Mouse (Mus musculus): ENCODE measurements around the gene Npas4. TPM values are rescaled to one million over a fixed set of nuclear protein-coding genes. Genes with fewer than 3 reads are reported as not detected.
"Not testable (repeated sequence)": the region's sequence is repeated elsewhere in the genome, so short reads cannot be mapped to it uniquely, and the experiment has no call there.

The Npas4 gene
- polyA plus RNA-seq, 1 experiment from 2014 or later, result not detected

- Histone ChIP-seq H3K9me3 (replicated peaks) (no peaks in the 10 kb centered on the region), H3K27me3 (ENCODE audit: low read depth, poor library complexity, severe bottlenecking) (no peaks in the 10 kb centered on the region), H3K4me3 (peak overlapping the region; percentile 21; the same call in 1 of the 2 replicates), H3K27ac (peak overlapping the region; percentile 50), H3K4me1 (peaks cover 10% of the 10 kb centered on the region), H3K36me3 (no peaks in the 10 kb centered on the region)
- WGBS, result 42% methylated on average over 10 of the region's 10 CpGs
- peak; percentile 48 for DNase-seq (ENCODE audit: low spot score)
These were observed 26.2 kb upstream of the Npas4 start for GRCm38 (mm10) chr19:5016221-5016742.

DNA sequence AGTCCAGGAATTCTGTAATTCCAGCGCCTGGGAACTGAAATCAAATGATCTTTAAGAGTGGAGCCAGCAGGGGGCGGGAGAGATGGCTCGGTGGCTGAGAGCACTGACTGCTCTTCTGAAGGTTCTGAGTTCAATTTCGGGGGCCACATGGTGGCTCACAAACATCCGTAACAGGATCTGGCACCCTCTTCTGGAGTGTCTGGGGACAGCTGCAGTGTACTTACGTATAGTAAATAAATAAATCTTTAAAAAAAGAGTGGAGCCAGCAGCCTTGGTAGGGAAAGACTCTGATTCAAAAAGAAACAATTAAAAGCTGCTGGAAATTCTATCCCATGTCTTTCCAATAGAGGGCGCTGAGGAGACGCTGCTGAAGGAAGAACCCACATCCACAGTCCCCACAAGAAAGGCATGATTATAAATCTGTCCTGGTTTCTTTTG is 24.9 kb upstream of the Npas4 start:
- no peaks in the 10 kb centered on the region for H3K27me3 ChIP-seq (ENCODE audit: low read depth, poor library complexity, severe bottlenecking)
- H3K4me3 ChIP-seq, result no peak overlapping the region
- no peaks in the 10 kb centered on the region for H3K9me3 ChIP-seq (replicated peaks)
- 24% methylated on average over 8 of the region's 8 CpGs for WGBS
- H3K4me1 ChIP-seq, result peaks cover 10% of the 10 kb centered on the region
- DNase-seq (ENCODE audit: low spot score), result peak; percentile 50
- H3K36me3 ChIP-seq, result no peaks in the 10 kb centered on the region
- H3K27ac ChIP-seq, result no peak overlapping the region

DNA sequence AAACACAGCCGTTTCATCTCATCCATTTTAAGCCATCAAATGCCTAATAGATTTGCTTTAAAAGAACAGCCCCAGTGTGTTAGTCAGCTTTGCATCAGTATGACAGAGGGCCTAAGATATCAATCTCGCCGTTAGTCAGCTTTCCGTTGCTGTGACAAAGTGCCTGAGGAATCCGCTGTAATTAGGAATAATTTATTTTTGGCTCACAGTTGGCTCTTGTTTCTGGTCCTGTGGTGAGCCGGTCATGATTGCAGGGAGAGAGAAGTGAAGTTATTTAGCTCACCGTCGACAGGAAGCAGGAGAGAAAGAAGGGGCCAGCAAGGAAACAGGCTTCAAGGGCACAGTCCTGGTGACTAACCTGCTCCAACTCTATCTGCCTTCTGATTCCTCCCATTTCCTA is 23.0 kb upstream of the Npas4 start:
- Histone ChIP-seq H3K4me3 (no peak overlapping the region), H3K27ac (no peak overlapping the region), H3K9me3 (replicated peaks) (no peaks in the 10 kb centered on the region), H3K27me3 (ENCODE audit: low read depth, poor library complexity, severe bottlenecking) (no peaks in the 10 kb centered on the region), H3K4me1 (peaks cover 10% of the 10 kb centered on the region), H3K36me3 (no peaks in the 10 kb centered on the region)
- DNase-seq (ENCODE audit: low spot score), result no peak
- WGBS, result 73% methylated on average over 8 of the region's 8 CpGs

GRCm38 (mm10) chr19:5004925-5005324 is 14.8 kb upstream of the Npas4 start:
- no peak for DNase-seq (ENCODE audit: low spot score)
- Histone ChIP-seq H3K4me1 (peaks cover 11% of the 10 kb centered on the region), H3K36me3 (no peaks in the 10 kb centered on the region), H3K4me3 (no peak overlapping the region), H3K27ac (no peak overlapping the region), H3K27me3 (ENCODE audit: low read depth, poor library complexity, severe bottlenecking) (peaks cover 20% of the 10 kb centered on the region), H3K9me3 (replicated peaks) (no peaks in the 10 kb centered on the region)
- 72% methylated on average over 4 of the region's 4 CpGs for WGBS

- not testable (repeated sequence) for H3K4me3 ChIP-seq; DNase-seq (ENCODE audit: low spot score)
- WGBS, result 68% methylated on average over 2 of the region's 2 CpGs
These were observed 13.5 kb upstream of the Npas4 start for GRCm38 (mm10) chr19:5003644-5004043.

GRCm38 (mm10) chr19:5001666-5002406 is 11.7 kb upstream of the Npas4 start:
- WGBS, result 1% methylated on average over 39 of the region's 39 CpGs
- H3K9me3 ChIP-seq (replicated peaks), result no peaks in the 10 kb centered on the region
- no peak overlapping the region for H3K27ac ChIP-seq
- H3K27me3 ChIP-seq (ENCODE audit: low read depth, poor library complexity, severe bottlenecking), result peaks cover 34% of the 10 kb centered on the region
- peaks cover 11% of the 10 kb centered on the region for H3K4me1 ChIP-seq
- peak overlapping the region; percentile 48 for H3K4me3 ChIP-seq
- DNase-seq (ENCODE audit: low spot score), result peak; percentile 85
- H3K36me3 ChIP-seq, result no peaks in the 10 kb centered on the region

More at GRCm38 (mm10) chr19:5003644-5004043, 13.5 kb upstream of the Npas4 start:
- Histone ChIP-seq H3K27me3 (ENCODE audit: low read depth, poor library complexity, severe bottlenecking) (peaks cover 29% of the 10 kb centered on the region), H3K4me1 (peaks cover 11% of the 10 kb centered on the region)
- not testable (repeated sequence) for H3K36me3 ChIP-seq; H3K27ac ChIP-seq; H3K9me3 ChIP-seq (replicated peaks)

DNA sequence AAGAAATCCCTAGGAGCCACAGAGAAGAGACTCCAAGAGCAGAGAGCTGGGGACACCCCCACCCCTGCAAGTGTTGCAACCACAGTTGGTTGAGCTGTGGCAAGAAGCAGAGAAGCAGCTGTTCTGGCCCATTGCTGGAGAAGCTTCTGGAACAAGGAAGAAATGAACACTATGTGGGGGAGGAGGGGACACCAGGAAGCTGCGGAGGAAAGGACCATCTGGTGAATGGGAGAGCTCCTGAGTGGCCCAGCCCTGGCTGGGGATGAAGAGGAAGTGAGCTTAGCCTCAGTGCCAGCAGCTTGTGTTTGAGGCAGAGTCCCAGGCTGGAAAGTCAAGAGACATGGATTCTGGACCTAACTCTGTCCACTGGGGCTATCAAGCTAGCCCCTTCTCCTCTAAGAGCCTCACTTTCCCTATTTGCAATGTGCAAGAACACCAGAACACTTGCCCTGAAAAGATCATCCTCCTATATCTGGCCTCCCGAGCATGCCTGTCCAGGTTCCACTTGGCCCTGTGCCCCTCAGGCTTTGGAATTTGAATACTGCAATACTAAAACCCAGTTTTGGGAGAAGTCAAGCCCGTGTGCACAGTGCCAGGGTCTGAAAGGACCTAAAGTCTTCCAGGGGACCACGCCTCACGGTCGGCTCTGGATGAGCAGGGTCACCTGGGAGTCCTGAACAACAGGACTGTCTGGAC is 9.5 kb upstream of the Npas4 start:
- no peak for DNase-seq (ENCODE audit: low spot score)
- Histone ChIP-seq H3K27me3 (ENCODE audit: low read depth, poor library complexity, severe bottlenecking) (peaks cover 45% of the 10 kb centered on the region), H3K9me3 (replicated peaks) (no peaks in the 10 kb centered on the region), H3K4me1 (peaks cover 11% of the 10 kb centered on the region), H3K4me3 (no peak overlapping the region), H3K27ac (no peak overlapping the region), H3K36me3 (no peaks in the 10 kb centered on the region)
- 81% methylated on average over 6 of the region's 6 CpGs for WGBS

DNA sequence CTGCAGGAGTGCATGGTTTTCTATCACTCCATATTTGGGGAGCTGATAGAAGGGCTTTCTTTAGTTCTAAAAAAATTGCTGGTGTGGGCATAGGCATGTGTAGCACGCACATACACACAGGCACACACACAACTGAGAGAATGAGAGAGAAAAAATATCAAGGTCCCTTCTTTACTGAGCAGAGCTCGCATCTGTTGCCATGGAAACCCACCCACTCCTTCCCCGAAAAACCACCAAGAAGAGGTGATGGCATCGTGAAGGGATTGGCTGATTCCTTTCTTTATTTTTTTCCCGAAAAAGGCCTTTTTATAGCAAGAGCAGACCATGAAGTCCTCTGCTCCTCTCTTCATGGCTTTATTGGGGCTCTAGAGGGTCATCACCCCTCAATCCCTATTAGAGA is 3.9 kb upstream of the Npas4 start:
- H3K4me1 ChIP-seq, result peaks cover 7% of the 10 kb centered on the region
- H3K27ac ChIP-seq, result no peak overlapping the region
- no peaks in the 10 kb centered on the region for H3K9me3 ChIP-seq (replicated peaks)
- no peaks in the 10 kb centered on the region for H3K36me3 ChIP-seq
- WGBS, result 73% methylated on average over 5 of the region's 5 CpGs
- no peak overlapping the region for H3K4me3 ChIP-seq
- DNase-seq (ENCODE audit: low spot score), result no peak
- peaks cover 72% of the 10 kb centered on the region for H3K27me3 ChIP-seq (ENCODE audit: low read depth, poor library complexity, severe bottlenecking)

- WGBS, result 12% methylated on average over 9 of the region's 9 CpGs
- Histone ChIP-seq H3K9me3 (replicated peaks) (no peaks in the 10 kb centered on the region), H3K4me3 (no peak overlapping the region), H3K4me1 (peaks cover 7% of the 10 kb centered on the region), H3K27me3 (ENCODE audit: low read depth, poor library complexity, severe bottlenecking) (peaks cover 72% of the 10 kb centered on the region), H3K27ac (no peak overlapping the region), H3K36me3 (no peaks in the 10 kb centered on the region)
- no peak for DNase-seq (ENCODE audit: low spot score)
These were observed 2.8 kb upstream of the Npas4 start for GRCm38 (mm10) chr19:4992904-4993303.

DNA sequence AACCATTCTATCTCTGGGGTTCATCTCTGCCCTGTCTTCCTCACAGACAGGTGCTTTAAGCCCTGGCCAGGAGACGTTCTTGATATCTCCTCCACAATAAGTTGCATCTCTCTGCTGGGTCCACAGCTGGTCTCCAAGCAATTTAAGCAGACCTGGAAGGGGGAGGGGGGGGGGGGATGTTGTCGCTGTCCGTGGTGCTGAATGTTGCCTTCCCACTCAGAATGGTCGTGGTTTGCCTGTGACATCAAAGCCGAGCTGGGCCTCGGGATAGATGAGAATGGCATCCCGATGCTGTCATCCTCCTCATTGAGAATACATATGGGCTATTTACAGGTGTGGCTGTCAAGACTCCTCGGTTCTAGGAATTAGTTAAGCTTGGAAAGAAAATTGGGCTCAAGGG is 2.3 kb upstream of the Npas4 start:
- DNase-seq (ENCODE audit: low spot score), result peak; percentile 71
- peaks cover 7% of the 10 kb centered on the region for H3K4me1 ChIP-seq
- 20% methylated on average over 8 of the region's 8 CpGs for WGBS
- peaks cover 72% of the 10 kb centered on the region for H3K27me3 ChIP-seq (ENCODE audit: low read depth, poor library complexity, severe bottlenecking)
- no peaks in the 10 kb centered on the region for H3K36me3 ChIP-seq
- H3K9me3 ChIP-seq (replicated peaks), result no peaks in the 10 kb centered on the region
- H3K27ac ChIP-seq, result no peak overlapping the region
- H3K4me3 ChIP-seq, result no peak overlapping the region

DNA sequence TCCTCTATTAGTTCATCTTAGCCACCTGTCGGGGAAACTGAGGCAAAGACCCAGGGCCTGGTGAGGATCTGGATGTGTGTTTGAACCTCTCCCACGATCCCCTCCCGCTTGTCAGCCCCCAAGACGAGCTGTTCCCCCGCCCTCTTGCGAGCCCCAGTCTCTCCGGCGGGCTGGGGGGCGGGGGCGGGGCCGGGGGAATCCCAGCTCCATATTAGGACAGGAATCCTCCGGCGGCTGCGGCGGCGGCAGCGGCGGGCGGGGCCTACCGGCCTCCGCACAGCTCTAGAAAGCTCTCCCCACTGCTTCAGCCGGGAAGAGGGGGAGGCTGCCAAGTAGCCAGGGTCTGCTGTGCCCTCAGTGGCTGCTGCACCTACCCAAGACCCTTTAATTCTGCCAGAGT is 600 bp upstream of the Npas4 start:
- under 1% methylated on average over 22 of the region's 22 CpGs for WGBS
- H3K9me3 ChIP-seq (replicated peaks), result no peaks in the 10 kb centered on the region
- no peaks in the 10 kb centered on the region for H3K36me3 ChIP-seq
- no peak overlapping the region for H3K27ac ChIP-seq
- H3K4me3 ChIP-seq, result no peak overlapping the region
- peaks cover 72% of the 10 kb centered on the region for H3K27me3 ChIP-seq (ENCODE audit: low read depth, poor library complexity, severe bottlenecking)
- H3K4me1 ChIP-seq, result peaks cover 7% of the 10 kb centered on the region
- no peak for DNase-seq (ENCODE audit: low spot score)

GRCm38 (mm10) chr19:4989434-4990255 is 471 bp downstream of the Npas4 start:
- Histone ChIP-seq H3K4me1 (peaks cover 7% of the 10 kb centered on the region), H3K9me3 (replicated peaks) (no peaks in the 10 kb centered on the region), H3K36me3 (no peaks in the 10 kb centered on the region), H3K4me3 (no peak overlapping the region), H3K27ac (no peak overlapping the region), H3K27me3 (ENCODE audit: low read depth, poor library complexity, severe bottlenecking) (peaks cover 79% of the 10 kb centered on the region)
- 18% methylated on average over 47 of the region's 47 CpGs for WGBS
- DNase-seq (ENCODE audit: low spot score), result no peak
